Mouse (Mus musculus): ENCODE measurements around the gene Hist1h1b.
A peak's percentile ranks its signal among the peaks of the same experiment; 100 is the strongest.

Gene Hist1h1b

GRCm38 (mm10) chr13:21782361-21783254, 2.2 kb upstream of the Hist1h1b start:
- peak; percentile 95 for DNase-seq (ENCODE audit: low read depth)

- no peak for DNase-seq (ENCODE audit: low read depth)
Observed at GRCm38 (mm10) chr13:21781639-21782038, 1.2 kb upstream of the Hist1h1b start.

- DNase-seq (ENCODE audit: low read depth): peak; percentile 73
Observed at GRCm38 (mm10) chr13:21781021-21781555, 663 bp upstream of the Hist1h1b start.

GRCm38 (mm10) chr13:21778814-21779766, 1.3 kb downstream of the Hist1h1b start:
- peak; percentile 98 for DNase-seq (ENCODE audit: low read depth)

- peak; percentile 49 for DNase-seq (ENCODE audit: low read depth)
Observed at GRCm38 (mm10) chr13:21755707-21756106, 24.7 kb downstream of the Hist1h1b start.

- peak; percentile 93 for DNase-seq (ENCODE audit: low read depth)
Observed at GRCm38 (mm10) chr13:21754294-21755001, 26.0 kb downstream of the Hist1h1b start.

GRCm38 (mm10) chr13:21753524-21754285, 26.7 kb downstream of the Hist1h1b start, which contains the start of the genes Hist1h2ak and Hist1h2bn:
Gene Hist1h2ak (minus strand): TSS chr13:21753827.
Gene Hist1h2bn (plus strand): TSS chr13:21754123.
- DNase-seq (ENCODE audit: low read depth): peak; percentile 100

GRCm38 (mm10) chr13:21753051-21753523, 27.3 kb downstream of the Hist1h1b start:
- peak; percentile 88 for DNase-seq (ENCODE audit: low read depth)

GRCm38 (mm10) chr13:21752356-21752755, 28.1 kb downstream of the Hist1h1b start:
- DNase-seq (ENCODE audit: low read depth): peak; percentile 77

GRCm38 (mm10) chr13:21751827-21752226, 28.6 kb downstream of the Hist1h1b start:
- DNase-seq (ENCODE audit: low read depth): peak; percentile 68

GRCm38 (mm10) chr13:21751417-21751816, 29.0 kb downstream of the Hist1h1b start:
- peak; percentile 70 for DNase-seq (ENCODE audit: low read depth)

- peak; percentile 97 for DNase-seq (ENCODE audit: low read depth)
Observed at GRCm38 (mm10) chr13:21750159-21751017, 30.0 kb downstream of the Hist1h1b start, which contains the start of gene Hist1h4k. Gene Hist1h4k (minus strand): TSS chr13:21750505.

- peak; percentile 86 for DNase-seq (ENCODE audit: low read depth)
Observed at GRCm38 (mm10) chr13:21749387-21750158, 30.9 kb downstream of the Hist1h1b start.

GRCm38 (mm10) chr13:21745006-21745405, 35.4 kb downstream of the Hist1h1b start:
- DNase-seq (ENCODE audit: low read depth): no peak

- peak; percentile 97 for DNase-seq (ENCODE audit: low read depth)
Observed at GRCm38 (mm10) chr13:21734906-21735767, 45.3 kb downstream of the Hist1h1b start, which contains the start of gene Hist1h4j. Gene Hist1h4j (plus strand): TSS chr13:21735064.

GRCm38 (mm10) chr13:21734010-21734905, 46.2 kb downstream of the Hist1h1b start:
- DNase-seq (ENCODE audit: low read depth): peak; percentile 96
